ENCODE assay signal across 8 mouse cellular contexts in the genomic region with DNA sequence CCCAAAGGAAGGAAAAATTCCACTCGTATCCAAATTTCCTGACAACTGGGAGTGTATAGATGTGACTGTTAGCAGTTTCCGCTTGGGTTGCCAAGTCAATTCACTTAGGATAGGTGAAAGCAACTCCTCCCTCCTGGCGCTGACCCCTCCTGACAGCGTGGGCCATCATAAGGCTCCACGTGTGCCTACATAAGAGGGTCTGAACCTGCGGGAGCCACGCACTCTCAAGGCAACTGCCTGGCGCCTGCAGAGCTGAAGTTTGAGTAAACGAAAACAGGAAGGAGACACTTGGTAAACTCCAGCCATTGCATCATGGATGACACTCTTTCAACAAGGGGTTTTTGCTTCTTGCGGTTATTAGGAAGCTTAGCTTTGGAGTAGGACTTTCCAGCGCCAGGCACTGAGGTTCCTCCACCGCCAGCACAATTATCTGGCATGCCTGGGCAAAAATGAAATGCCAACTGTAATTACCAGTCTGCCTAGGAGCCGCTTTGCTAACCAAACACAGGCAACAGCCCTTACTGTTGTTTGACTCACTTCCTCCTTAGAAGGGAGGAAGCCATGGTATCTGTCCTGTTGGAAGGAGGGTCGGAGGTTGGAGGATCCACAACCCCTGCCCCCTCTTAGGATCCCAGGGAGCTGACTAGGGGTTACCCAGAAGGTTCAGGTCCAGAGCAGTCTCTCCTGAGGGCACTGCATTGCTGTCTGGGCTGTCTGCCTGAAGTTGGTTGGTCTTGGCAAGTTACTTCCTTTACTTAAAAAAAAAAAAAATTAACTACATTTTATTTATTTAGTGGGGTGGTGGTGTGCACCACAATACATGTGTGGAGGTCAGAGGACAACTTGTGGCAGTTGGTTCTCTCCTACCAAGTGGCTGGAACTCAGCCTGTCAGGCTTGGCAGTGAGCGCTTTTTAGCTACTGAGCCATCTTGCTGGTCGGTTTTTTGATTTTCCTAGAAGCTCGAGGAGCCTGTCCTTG. TPM values are rescaled to one million over a fixed set of nuclear protein-coding genes. Genes with fewer than 3 reads are reported as not detected.
DNase-seq lines count a peak whose midpoint lies in the region; ATAC-seq and TF ChIP-seq lines count a peak whose summit lies in the region.

No protein-coding gene starts in this region.

- ATAC-seq in forebrain, embryonic 12.5 days (ENCODE audit: low FRiP score), result no peak
- ATAC-seq in midbrain, embryonic 13.5 days, result no peak

- peak overlapping the region; percentile 36; the same call in 1 of the 2 replicates for H3K4me3 ChIP-seq in kidney, adult 2 months (ENCODE audit: insufficient read depth, low read depth, low read length)
- H3K4me3 ChIP-seq in forebrain, embryonic 12.5 days (replicated peaks), result peak overlapping the region; percentile 57
- peak overlapping the region; percentile 71 for H3K4me3 ChIP-seq in limb, embryonic 10.5 days
- peak overlapping the region; percentile 65 for H3K4me3 ChIP-seq in midbrain, embryonic 13.5 days (replicated peaks)

- no peak for TF ChIP-seq POLR2A in kidney, adult 2 months (IDR thresholded peaks at IDR 0.05; ENCODE audit: low read depth, low read length)

- H3K36me3 ChIP-seq in kidney, adult 2 months (ENCODE audit: control insufficient read depth, insufficient read depth, low read length), result no peaks in the 10 kb centered on the region
- H3K36me3 ChIP-seq in forebrain, embryonic 12.5 days (replicated peaks), result no peaks in the 10 kb centered on the region
- peaks cover 6% of the 10 kb centered on the region; the same call in 1 of the 2 replicates for H3K36me3 ChIP-seq in limb, embryonic 10.5 days
- H3K36me3 ChIP-seq in midbrain, embryonic 13.5 days, result peaks cover 9% of the 10 kb centered on the region

- no peaks in the 10 kb centered on the region for H3K27me3 ChIP-seq in kidney, adult 2 months (replicated peaks; ENCODE audit: control insufficient read depth, insufficient read depth, low read length)
- H3K27me3 ChIP-seq in forebrain, embryonic 12.5 days, result peaks cover 15% of the 10 kb centered on the region
- H3K27me3 ChIP-seq in limb, embryonic 10.5 days (ENCODE audit: low read depth, poor library complexity, severe bottlenecking), result peaks cover 8% of the 10 kb centered on the region; the same call in 1 of the 2 replicates
- H3K27me3 ChIP-seq in midbrain, embryonic 13.5 days, result 0 out of 2 replicates have a peak, but pooled peaks cover 11% of the 10 kb centered on the region

- peaks cover 10% of the 10 kb centered on the region for H3K4me1 ChIP-seq in kidney, adult 2 months (ENCODE audit: control insufficient read depth, insufficient read depth, low read length)
- H3K4me1 ChIP-seq in forebrain, embryonic 12.5 days, result peaks cover 15% of the 10 kb centered on the region
- H3K4me1 ChIP-seq in limb, embryonic 10.5 days, result peaks cover 18% of the 10 kb centered on the region
- peaks cover 25% of the 10 kb centered on the region for H3K4me1 ChIP-seq in midbrain, embryonic 13.5 days (replicated peaks)

- H3K9ac ChIP-seq in forebrain, embryonic 12.5 days, result peak overlapping the region; percentile 77
- H3K9ac ChIP-seq in midbrain, embryonic 13.5 days (replicated peaks), result peak overlapping the region; percentile 80

- 27% methylated on average over 17 of the region's 17 CpGs for WGBS in kidney, adult 2 months
- 40% methylated on average over 17 of the region's 17 CpGs for whole genome bisulfite sequencing in forebrain, embryonic 12.5 days
- 41% methylated on average over 17 of the region's 17 CpGs for WGBS in limb, embryonic 10.5 days
- WGBS in midbrain, embryonic 13.5 days, result 43% methylated on average over 17 of the region's 17 CpGs

- peak overlapping the region; percentile 64; the same call in 1 of the 2 replicates for H3K27ac ChIP-seq in kidney, adult 2 months (ENCODE audit: insufficient read depth, low read depth, low read length)
- H3K27ac ChIP-seq in forebrain, embryonic 12.5 days, result no peak overlapping the region
- peak overlapping the region; percentile 85 for H3K27ac ChIP-seq in limb, embryonic 10.5 days
- H3K27ac ChIP-seq in midbrain, embryonic 13.5 days, result peak overlapping the region; percentile 76; the same call in 1 of the 2 replicates

- H3K4me2 ChIP-seq in forebrain, embryonic 12.5 days, result peak overlapping the region; percentile 92
- H3K4me2 ChIP-seq in midbrain, embryonic 13.5 days (replicated peaks), result peak overlapping the region; percentile 84

- peak; percentile 27 for DNase-seq in kidney, adult 2 months
- no peak for DNase-seq in kidney, postnatal 25 days
- peak; percentile 41 for DNase-seq in MEL-GATA-1-ER (ENCODE audit: extremely low read depth, low read depth)
- DNase-seq in limb, embryonic 10.5 days (ENCODE audit: low spot score), result no peak
- no peak for DNase-seq in ovary, postnatal 14 days (ENCODE audit: low spot score)
- DNase-seq in frontal cortex, postnatal 10 days (ENCODE audit: low spot score in 2 of 2), result no peak

- TF ChIP-seq CTCF in kidney, adult 2 months (conservative IDR thresholded peaks at IDR 0.05; ENCODE audit: insufficient read depth, insufficient read length, low read depth, low read length), result no peak

- H3K9me3 ChIP-seq in forebrain, embryonic 12.5 days, result peaks cover 5% of the 10 kb centered on the region; the same call in 1 of the 2 replicates
- no peaks in the 10 kb centered on the region for H3K9me3 ChIP-seq in limb, embryonic 10.5 days (replicated peaks)
- H3K9me3 ChIP-seq in midbrain, embryonic 13.5 days, result no peaks in the 10 kb centered on the region

RNA-seq across cellular contexts. Expression of gene Orai2, which starts 1.1 kb away (rescaled TPM):
- polyA plus RNA-seq in kidney, adult 2 months (2012; rRNA removed), result 9.7 and 12.7 TPM in 2 replicates
- polyA plus RNA-seq in forebrain, embryonic 12.5 days (2016; fragmentation: Nextera tagmentation; extraction: Ambion mirVana), result 14.7 TPM in 2 replicates
- polyA plus RNA-seq in limb, embryonic 10.5 days (2016; fragmentation: Nextera tagmentation; extraction: Ambion mirVana), result 5.5 and 6.6 TPM in 2 replicates
- 30.6 and 31.0 TPM in 2 replicates for polyA plus RNA-seq in midbrain, embryonic 13.5 days (2015; fragmentation: Nextera tagmentation; extraction: Ambion mirVana)

RNA-seq across cellular contexts. Expression of gene Prkrip1, which starts 27.1 kb away (rescaled TPM):
- polyA plus RNA-seq in kidney, adult 2 months (2012; rRNA removed), result 9.0 and 14.1 TPM in 2 replicates
- polyA plus RNA-seq in forebrain, embryonic 12.5 days (2016; fragmentation: Nextera tagmentation; extraction: Ambion mirVana), result 71.0 and 80.1 TPM in 2 replicates
- 66.0 and 75.4 TPM in 2 replicates for polyA plus RNA-seq in limb, embryonic 10.5 days (2016; fragmentation: Nextera tagmentation; extraction: Ambion mirVana)
- polyA plus RNA-seq in midbrain, embryonic 13.5 days (2015; fragmentation: Nextera tagmentation; extraction: Ambion mirVana), result 68.4 and 70.2 TPM in 2 replicates

RNA-seq across cellular contexts. Expression of gene Alkbh4, which starts 35.7 kb away (rescaled TPM):
- 11.1 and 11.8 TPM in 2 replicates for polyA plus RNA-seq in kidney, adult 2 months (2012; rRNA removed)
- 20.6 and 21.9 TPM in 2 replicates for polyA plus RNA-seq in forebrain, embryonic 12.5 days (2016; fragmentation: Nextera tagmentation; extraction: Ambion mirVana)
- 26.4 and 27.9 TPM in 2 replicates for polyA plus RNA-seq in limb, embryonic 10.5 days (2016; fragmentation: Nextera tagmentation; extraction: Ambion mirVana)
- polyA plus RNA-seq in midbrain, embryonic 13.5 days (2015; fragmentation: Nextera tagmentation; extraction: Ambion mirVana), result 23.0 and 23.6 TPM in 2 replicates

RNA-seq across cellular contexts. Expression of gene Lrwd1, which starts 35.8 kb away (rescaled TPM):
- 18.4 and 19.9 TPM in 2 replicates for polyA plus RNA-seq in kidney, adult 2 months (2012; rRNA removed)
- polyA plus RNA-seq in forebrain, embryonic 12.5 days (2016; fragmentation: Nextera tagmentation; extraction: Ambion mirVana), result 44.2 and 46.1 TPM in 2 replicates
- 62.4 and 66.4 TPM in 2 replicates for polyA plus RNA-seq in limb, embryonic 10.5 days (2016; fragmentation: Nextera tagmentation; extraction: Ambion mirVana)
- polyA plus RNA-seq in midbrain, embryonic 13.5 days (2015; fragmentation: Nextera tagmentation; extraction: Ambion mirVana), result 31.7 and 33.8 TPM in 2 replicates

RNA-seq across cellular contexts. Expression of gene Polr2j, which starts 55.2 kb away (rescaled TPM):
- 88.9 and 103 TPM in 2 replicates for polyA plus RNA-seq in kidney, adult 2 months (2012; rRNA removed)
- polyA plus RNA-seq in forebrain, embryonic 12.5 days (2016; fragmentation: Nextera tagmentation; extraction: Ambion mirVana), result 246 and 256 TPM in 2 replicates
- 283 and 310 TPM in 2 replicates for polyA plus RNA-seq in limb, embryonic 10.5 days (2016; fragmentation: Nextera tagmentation; extraction: Ambion mirVana)
- polyA plus RNA-seq in midbrain, embryonic 13.5 days (2015; fragmentation: Nextera tagmentation; extraction: Ambion mirVana), result 242 TPM in 2 replicates

Comparison
In these comparisons a context has a peak if more than half of its experiments do, and no peak if none do; other contexts are left out.
1. DNase-seq: peak in kidney, adult 2 months (single experiment) and MEL-GATA-1-ER (single experiment); none in kidney, postnatal 25 days (0 of 2), limb, embryonic 10.5 days (single experiment), ovary, postnatal 14 days (single experiment) and frontal cortex, postnatal 10 days (0 of 2).
2. Peak in every context shown above with its lines, with median percentiles within 50 percentile points of each other: H3K4me3 ChIP-seq.